Mouse (Mus musculus): ENCODE results near the gene Adamts4.

- TF ChIP-seq MAFK (IDR thresholded peaks at IDR 0.05; ENCODE audit: insufficient read depth, low read depth, low read length), result no peak
- TF ChIP-seq ZC3H11A (IDR thresholded peaks at IDR 0.05; ENCODE audit: borderline replicate concordance, low read depth, low read length), result no peak
Measured at GRCm38 (mm10) chr1:171200769-171201168, 49.5 kb upstream of the Adamts4 start.
